Mouse (Mus musculus) CH12F3 (cell line): ENCODE results near the gene Ttc16.

Experiments used
- in situ Hi-C: fragments of 300-500 bp; cut with MboI; formaldehyde crosslinking; loops from 2 replicates; pipeline ENCODE4 v1.14.3; 2020; ENCODE audit warnings: low sequenced_read_pairs

Gene Ttc16

GRCm38 (mm10) chr2:32775359-32776074 is at the start of gene Ttc16, which contains the start of gene Ptrh1:
TSS of gene Ttc16 (minus strand) at chr2:32775633.
TSS of gene Ptrh1 (plus strand) at chr2:32775786.
- in situ Hi-C loops = no loop called here

GRCm38 (mm10) chr2:32824778-32825177 is 49.3 kb upstream of the Ttc16 start:
- in situ Hi-C loops = no loop called here

GRCm38 (mm10) chr2:32824181-32824580 is 48.7 kb upstream of the Ttc16 start:
- in situ Hi-C loops = no loop called here

- in situ Hi-C loops = no loop called here
These were observed 48.2 kb upstream of the Ttc16 start for GRCm38 (mm10) chr2:32823579-32824154.

- in situ Hi-C loops = no loop called here
These were observed 47.7 kb upstream of the Ttc16 start for GRCm38 (mm10) chr2:32823153-32823552.

GRCm38 (mm10) chr2:32822643-32823042 is 47.2 kb upstream of the Ttc16 start:
- in situ Hi-C loops = no loop called here

GRCm38 (mm10) chr2:32821041-32821802 is 45.8 kb upstream of the Ttc16 start:
- in situ Hi-C loops = no loop called here

GRCm38 (mm10) chr2:32818208-32818607 is 42.8 kb upstream of the Ttc16 start:
- in situ Hi-C loops = no loop called here

- in situ Hi-C loops = no loop called here
These were observed 42.2 kb upstream of the Ttc16 start for GRCm38 (mm10) chr2:32817589-32817988.

GRCm38 (mm10) chr2:32816946-32817581 is 41.6 kb upstream of the Ttc16 start:
- in situ Hi-C loops = no loop called here

GRCm38 (mm10) chr2:32816497-32816896 is 41.1 kb upstream of the Ttc16 start:
- in situ Hi-C loops = no loop called here

GRCm38 (mm10) chr2:32811959-32812358 is 36.5 kb upstream of the Ttc16 start:
- in situ Hi-C loops = no loop called here

GRCm38 (mm10) chr2:32808816-32809566 is 33.6 kb upstream of the Ttc16 start:
- in situ Hi-C loops = no loop called here

GRCm38 (mm10) chr2:32798251-32798962 is 23.0 kb upstream of the Ttc16 start:
- in situ Hi-C loops = no loop called here

GRCm38 (mm10) chr2:32795748-32796418 is 20.4 kb upstream of the Ttc16 start:
- in situ Hi-C loops = no loop called here

GRCm38 (mm10) chr2:32791297-32791696 is 15.9 kb upstream of the Ttc16 start:
- in situ Hi-C loops = no loop called here

GRCm38 (mm10) chr2:32788581-32788980 is 13.1 kb upstream of the Ttc16 start:
- in situ Hi-C loops = loop anchor here (10.0 kb wide), 1 partner anchor 66 kb away; no protein-coding TSS in a partner anchor

- in situ Hi-C loops = loop anchor here (10.0 kb wide), 1 partner anchor 68 kb away; no protein-coding TSS in a partner anchor
These were observed 11.7 kb upstream of the Ttc16 start for GRCm38 (mm10) chr2:32787176-32787575.

- in situ Hi-C loops = loop anchor here (10.0 kb wide), 1 partner anchor 71 kb away; no protein-coding TSS in a partner anchor
These were observed 8.7 kb upstream of the Ttc16 start, which contains the start of gene Cfap157 for GRCm38 (mm10) chr2:32784048-32784681. TSS of gene Cfap157 (minus strand) at chr2:32784428.
